Mouse (Mus musculus) olfactory bulb, adult 2 months (tissue): ENCODE measurements around the gene Adam22.

Experiments
- CTCF ChIP-seq: fragments of 200-500 bp; IDR thresholded peaks from 2 replicates; pipeline ENCODE4 v1.5.1; 2012; ENCODE audit warnings: low read depth, mild to moderate bottlenecking, low read length, moderate library complexity; ENCODE audit not compliant: insufficient read depth
- POLR2A ChIP-seq: fragments of 200-500 bp; IDR thresholded peaks from 2 replicates; pipeline ENCODE4 v1.6.1; 2012; ENCODE audit warnings: mild to moderate bottlenecking, low read depth, low read length, moderate library complexity; ENCODE audit not compliant: insufficient read depth

- TF ChIP-seq POLR2A (no peak), CTCF (no peak)
Observed at GRCm38 (mm10) chr5:8077481-8077880, 290.5 kb downstream of the Adam22 start.
